Mouse (Mus musculus) heart, adult 8-10 months (tissue): ENCODE measurements around the gene Yy1. TPM values are rescaled to one million over a fixed set of nuclear protein-coding genes. Genes with fewer than 3 reads are reported as not detected.

ENCODE experiments used
- DNase-seq: peaks from one replicate; pipeline ENCODE4 v3.0.0; 2022; ENCODE audit warnings: low spot score
- total RNA-seq, 4 experiments: library from RNA; stranded (reverse); gene quantifications; 2 replicates each; pipeline ENCODE4 v1.2.4; 2022

Gene Yy1
- total RNA-seq, 4 experiments from 2014 or later, result 24.8 to 34.8 (median 28.6) TPM

DNA sequence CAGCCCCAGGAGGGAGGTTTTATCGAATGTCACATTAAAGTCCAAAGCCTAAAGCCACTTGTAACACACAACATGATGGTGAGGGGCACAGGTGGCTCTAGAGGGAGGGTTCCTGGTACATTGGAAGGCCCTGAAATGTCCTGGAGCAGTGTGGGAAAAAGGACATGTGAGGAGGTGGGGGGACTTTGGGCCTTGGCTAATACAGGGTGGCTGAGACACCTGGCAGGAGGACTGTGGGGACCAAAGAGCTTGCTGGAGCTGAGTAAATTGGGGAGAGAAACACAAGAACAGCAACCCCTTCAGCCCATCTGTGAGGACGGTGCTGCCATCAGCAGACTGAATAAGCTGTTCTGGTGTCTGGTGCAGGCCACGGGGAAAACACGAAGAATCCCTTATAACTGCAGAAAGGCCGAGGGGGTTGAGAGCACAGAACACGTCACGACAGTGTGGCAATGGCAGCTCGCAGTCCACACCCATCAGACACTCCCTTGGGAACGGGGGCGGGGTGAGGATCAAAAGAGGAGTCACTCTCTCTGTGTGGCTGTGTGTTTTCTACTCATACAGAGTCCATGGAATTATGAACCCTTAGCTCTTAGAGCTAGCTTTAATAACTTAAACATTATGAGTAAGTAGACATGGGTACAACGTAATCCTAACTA, 24.4 kb upstream of the Yy1 start:
- DNase-seq, result no peak

DNA sequence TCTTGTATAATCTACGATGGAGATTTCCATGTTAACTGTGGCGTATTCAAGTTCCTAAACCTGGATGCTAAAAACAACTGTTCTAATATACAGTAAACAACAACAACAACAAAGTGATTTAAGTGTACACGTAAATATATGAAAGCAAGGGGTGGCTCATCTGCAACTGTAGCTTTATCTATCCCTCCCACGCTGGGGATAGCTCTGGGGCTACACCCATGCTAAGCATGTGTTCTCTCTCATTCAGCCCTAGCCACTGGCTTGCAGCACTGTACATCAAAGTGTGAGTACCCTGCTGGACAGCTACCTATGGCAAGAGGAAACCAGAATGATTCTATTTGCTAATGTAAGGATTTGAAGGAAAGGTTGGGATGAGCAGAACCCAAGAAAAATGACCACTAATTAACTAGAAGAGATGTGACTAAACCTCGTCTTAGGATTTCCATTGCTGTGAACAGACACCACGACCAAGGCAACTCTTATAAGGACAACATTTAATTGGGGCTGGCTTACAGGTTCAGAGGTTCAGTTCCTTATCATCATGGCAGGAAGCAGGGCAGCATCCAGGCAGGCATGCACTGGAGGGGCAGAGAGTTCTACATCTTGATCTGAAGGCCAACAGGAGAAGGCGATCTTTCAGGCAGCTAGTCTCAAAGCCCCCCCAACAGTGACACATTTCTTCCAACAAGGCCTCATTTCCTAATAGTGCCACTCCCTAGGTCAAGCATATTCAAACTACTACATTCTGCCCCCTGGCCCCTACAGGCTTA, 12.5 kb upstream of the Yy1 start:
- DNase-seq, result no peak

DNA sequence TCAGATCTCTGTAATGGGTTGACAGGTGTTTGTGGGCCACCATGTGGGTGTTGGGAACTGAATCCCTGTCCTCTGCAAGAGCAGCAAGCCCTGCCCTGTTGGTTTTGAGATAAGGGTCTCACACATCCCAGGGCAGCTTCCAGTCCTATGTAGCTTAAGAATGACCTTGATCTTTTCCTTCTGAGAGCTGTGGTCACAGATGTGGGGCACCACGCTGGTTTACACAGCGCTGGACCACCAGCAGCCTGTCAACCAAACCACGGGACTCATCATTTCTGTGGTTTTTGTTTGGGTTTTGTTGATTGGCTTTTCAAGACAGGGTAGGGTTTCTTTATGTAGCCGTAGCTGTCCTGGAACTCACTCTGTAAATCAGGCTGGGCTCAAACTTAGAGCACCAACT, 7.6 kb upstream of the Yy1 start:
- DNase-seq, result no peak

DNA sequence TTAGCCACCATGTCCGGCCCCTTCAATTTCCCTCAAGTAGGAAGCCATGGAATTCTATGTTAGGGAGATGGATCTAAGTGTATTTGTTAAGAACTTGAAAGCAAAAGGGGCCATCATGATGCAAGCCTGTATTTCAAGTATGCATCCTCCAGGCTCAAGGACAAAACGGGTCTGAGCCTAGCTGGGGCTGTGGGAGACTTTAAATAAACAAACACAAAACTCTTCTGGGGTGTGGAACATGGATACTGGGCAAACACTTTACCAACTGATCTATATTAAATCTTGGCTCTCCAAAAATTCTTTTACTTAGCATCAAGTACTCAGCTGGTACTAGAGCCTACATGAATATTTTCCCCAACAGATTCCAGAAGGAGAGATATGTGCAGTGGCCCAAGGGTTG, 5.4 kb upstream of the Yy1 start:
- no peak for DNase-seq

DNA sequence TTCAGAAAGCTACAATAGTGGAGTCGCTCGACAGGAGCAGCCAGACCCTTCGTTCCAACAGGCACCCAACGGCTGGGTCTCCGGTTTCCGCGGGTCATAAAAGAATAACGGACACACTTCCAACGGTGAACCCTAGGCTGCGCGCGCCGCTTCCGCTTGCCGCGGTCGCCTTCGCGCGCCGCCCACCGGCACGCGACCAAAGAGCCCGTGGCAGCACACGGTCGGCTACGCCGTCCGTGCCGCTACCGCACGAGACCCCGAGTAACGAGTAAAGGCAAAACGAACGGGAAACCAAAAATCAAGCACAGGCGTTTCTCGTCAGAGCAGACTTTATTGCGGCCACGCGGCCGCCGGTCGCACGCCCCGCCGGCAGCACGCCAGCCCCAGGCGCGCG, 624 bp upstream of the Yy1 start:
- DNase-seq, result peak; percentile 75

GRCm38 (mm10) chr12:108793453-108793941, 724 bp downstream of the Yy1 start:
- DNase-seq, result no peak

DNA sequence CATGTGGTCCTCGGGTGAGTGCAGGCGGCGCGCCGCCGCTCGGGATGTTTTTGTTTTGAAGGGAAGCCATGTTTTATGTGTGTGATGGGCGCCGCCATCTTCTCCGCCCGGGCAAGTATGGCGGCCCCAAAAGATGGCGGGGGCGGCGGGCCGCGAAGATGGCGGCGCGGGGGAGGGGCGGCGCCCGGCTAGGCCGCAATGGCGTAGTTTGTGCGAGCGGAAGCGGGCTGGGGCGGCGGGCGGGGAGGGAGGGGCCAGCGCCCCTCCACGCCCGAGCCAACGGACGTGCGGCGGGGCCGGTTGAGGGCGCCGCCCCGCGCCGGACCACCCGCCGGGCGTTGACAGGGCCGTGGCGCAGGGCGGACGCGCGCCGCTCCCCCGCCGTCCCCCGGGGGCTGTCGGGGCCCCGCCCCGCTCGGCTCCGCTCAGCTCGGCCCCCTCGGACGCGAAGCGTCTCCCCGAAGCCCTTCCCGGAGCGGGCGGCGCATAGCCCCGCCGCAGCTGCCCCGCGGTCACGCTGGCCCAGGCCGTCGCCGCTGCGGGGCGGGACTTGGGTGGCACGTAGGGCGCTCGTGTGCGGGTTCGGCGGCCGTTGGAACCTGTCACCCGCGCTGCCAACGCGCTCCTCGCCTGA, 1.4 kb downstream of the Yy1 start:
- DNase-seq, result peak; percentile 51

DNA sequence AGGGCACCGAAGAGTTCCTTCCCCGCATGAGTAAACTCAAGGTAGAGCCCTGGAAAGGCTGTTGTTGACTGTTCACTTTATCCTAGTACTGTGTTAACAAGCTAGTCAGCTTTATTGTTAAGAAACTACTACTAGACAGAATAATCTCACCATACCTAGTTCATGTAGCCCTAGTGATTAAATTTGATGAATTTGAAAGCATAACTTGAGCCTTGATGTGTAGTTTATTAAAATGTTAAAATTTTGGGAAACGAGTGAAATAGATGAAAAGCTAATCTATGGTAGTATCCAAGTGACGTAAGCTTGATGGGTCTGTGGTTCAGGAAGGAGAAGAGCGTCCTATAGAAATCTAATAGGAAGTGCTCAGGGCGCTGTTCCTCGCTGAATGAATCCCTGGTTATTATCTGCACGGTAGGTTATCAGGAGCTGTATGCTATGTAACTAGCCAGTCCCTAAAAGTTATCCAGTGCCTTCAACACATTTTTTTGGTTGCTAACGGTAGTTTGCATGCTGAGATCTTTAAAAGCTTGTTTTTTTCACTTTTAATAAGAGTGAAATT, 2.3 kb downstream of the Yy1 start:
- DNase-seq, result no peak

DNA sequence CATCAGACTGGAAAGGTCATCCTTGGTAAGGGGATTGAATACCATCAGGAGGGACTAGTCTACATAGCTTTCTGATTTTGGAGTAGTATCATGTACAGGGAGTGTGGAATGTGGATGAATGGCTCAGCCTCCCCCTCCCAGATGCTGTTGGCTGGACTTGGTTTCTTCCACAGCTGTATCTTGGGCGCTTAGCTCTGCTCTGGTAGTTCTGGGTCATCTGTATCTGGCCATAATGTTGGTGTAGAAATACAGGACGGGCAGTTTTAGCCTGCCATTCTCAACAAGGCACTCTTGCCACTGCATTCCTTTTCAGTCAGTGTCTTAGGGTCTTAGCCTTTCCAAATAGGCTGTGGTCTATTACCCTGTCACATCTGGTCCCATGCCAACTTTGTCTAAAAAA, 8.8 kb downstream of the Yy1 start:
- DNase-seq, result no peak

DNA sequence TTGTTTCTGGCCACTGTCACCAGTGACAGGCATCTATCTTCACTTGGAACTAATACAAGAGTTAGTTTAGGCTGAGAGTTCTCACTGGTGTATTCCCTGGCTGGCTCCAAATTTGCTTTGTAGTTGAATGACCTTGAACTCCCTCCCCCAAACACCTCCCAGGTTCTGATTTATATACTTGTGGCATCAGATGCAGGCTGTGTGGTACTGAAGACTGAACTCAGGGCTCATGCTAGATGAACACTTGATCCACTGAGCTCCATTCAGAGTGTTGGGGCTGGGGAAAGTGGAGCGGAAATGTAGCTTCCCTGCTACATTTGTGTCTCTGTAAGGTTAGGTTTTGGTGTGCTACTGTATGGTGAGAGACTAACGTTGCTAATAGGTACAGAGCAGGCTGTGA, 11.6 kb downstream of the Yy1 start:
- DNase-seq, result no peak

- DNase-seq, result no peak
Observed at GRCm38 (mm10) chr12:108808465-108808864, 15.7 kb downstream of the Yy1 start.

DNA sequence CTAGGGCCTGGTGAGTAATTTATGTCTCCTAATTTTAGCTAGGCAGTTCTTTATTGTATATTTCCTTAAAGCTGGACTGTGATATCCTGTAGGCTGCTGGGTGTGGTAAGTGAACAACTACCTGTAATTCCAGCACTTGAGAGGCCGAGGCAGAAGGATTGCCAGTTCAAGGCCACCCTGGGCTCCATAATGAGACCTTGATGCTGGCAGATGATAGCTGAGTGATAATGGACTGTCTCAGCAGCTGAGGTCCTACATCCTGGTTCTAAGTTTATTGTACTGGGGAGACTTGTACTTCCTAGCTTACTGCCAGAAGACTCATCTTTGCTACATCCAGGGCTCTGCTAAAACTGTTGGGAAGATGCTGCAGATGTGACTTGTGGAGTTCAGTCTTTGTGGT, 17.0 kb downstream of the Yy1 start:
- no peak for DNase-seq

DNA sequence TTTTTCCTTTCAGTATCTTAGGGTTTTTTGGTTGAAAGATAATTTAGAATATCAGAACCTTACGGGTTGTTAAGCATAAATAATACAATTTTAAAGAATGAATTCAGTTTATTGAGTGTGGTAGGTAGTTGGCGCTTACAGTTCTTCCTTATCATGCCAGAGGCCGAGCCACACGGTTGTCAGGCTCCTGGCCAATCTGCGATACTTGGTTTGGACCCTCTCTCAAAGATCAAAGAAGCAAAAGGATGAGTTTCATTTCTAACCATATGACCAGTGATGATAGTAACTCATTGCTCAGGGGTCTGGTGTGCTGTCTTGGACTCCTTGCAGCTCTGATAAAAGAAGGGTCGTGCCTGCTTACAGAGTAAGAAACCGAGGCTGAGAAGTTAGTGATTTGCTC, 17.5 kb downstream of the Yy1 start:
- no peak for DNase-seq

- no peak for DNase-seq
Observed at GRCm38 (mm10) chr12:108811133-108811532, 18.4 kb downstream of the Yy1 start.

DNA sequence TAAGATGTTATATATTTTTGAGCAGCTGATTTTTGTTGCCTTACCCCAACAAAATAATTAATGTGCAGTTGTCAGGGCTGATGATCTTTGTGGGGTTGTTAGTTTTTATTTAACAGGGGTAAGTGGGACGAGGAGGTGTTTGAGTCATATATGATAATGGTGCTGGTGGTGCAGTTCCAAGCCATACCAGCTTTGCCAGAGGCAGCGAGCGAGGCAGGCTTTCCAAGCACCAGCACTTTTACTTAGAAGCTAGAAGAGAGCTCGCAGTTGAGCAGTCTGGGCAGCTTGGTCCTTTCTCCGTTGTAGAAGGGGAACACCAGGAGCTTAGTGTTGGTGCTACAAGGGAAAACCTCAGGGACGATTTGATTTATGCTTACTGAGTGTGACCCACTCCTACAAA, 19.7 kb downstream of the Yy1 start:
- DNase-seq, result no peak

DNA sequence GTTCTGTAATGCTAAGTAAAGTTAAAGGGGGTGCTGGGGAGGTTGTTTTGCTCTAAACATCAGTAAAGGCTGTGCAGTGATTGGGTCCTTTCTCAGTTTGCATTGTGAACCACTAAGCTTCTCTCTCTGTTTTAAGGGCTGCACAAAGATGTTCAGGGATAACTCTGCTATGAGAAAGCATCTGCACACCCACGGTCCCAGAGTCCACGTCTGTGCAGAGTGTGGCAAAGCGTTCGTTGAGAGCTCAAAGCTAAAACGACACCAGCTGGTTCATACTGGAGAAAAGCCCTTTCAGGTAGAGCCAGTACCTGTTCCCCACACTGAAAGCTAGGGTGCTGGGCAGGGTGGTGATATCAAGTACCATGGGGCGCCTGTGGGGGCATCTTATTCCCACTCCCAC, 21.7 kb downstream of the Yy1 start:
- DNase-seq, result no peak

- no peak for DNase-seq
Observed at GRCm38 (mm10) chr12:108816569-108816968, 23.8 kb downstream of the Yy1 start.

DNA sequence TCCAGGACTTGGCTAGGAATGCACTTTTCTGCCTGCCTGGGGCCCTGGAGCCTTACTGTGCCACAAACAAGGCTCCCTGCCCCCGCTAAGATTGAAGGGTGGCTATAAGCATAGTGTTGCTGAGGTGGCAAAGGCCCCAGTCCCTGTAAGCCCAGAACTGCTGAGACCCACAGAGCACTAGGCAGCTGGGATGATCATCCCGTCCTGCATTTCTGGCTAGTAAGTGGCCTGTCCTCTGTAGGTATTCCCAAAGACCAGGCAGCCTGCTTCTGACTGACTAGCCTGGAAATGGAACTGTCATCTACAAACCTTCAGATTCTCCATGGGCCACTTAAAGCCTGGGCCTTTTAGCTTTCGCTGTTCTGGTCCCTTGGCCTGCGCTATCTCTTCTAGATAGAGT, 27.7 kb downstream of the Yy1 start:
- no peak for DNase-seq

GRCm38 (mm10) chr12:108823036-108823435, 30.3 kb downstream of the Yy1 start:
- DNase-seq, result no peak

DNA sequence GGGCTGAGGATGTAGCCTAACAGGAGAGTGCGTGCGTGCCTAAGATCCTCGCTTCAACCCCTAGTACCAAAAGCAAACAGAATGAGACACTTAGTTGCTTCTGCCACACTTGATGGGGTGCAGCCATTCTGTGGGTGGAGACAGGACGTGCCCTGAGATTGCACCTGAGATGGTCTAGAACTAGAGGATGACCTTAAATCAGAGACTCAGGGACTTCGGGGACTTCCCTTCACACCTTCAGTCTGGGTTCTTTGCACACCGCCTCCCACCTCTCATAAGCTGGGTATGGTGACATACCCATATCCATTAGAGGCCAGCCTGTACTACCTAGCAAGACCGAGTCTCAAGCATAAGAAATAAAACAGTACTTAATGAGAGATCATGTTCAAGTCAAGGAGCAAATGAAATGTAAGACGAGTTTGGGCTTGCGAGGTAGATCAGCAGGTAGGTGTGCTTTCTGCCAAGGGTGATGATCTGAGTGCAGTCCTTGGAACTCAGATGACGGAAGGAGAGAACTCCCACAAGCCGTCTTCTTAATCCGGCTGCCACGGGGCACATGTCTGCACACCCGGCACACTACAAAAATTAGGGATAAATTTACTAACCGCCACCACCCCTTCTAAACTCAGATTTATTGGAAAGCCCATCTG, 31.6 kb downstream of the Yy1 start:
- DNase-seq, result no peak

- DNase-seq, result no peak
Observed at GRCm38 (mm10) chr12:108825561-108826224, 32.9 kb downstream of the Yy1 start.
